Mouse (Mus musculus): ENCODE data around the gene Dnah10.
"Not testable (repeated sequence)": the region's sequence is repeated elsewhere in the genome, so short reads cannot be mapped to it uniquely, and the experiment has no call there.

The Dnah10 gene

GRCm38 (mm10) chr5:124724997-124725396 is at the start of gene Dnah10:
Gene Dnah10 (plus strand): TSS chr5:124725085.
- DNase-seq (ENCODE audit: low spot score), result no peak

- DNase-seq (ENCODE audit: low spot score), result no peak
Observed at GRCm38 (mm10) chr5:124713741-124714140, 11.1 kb upstream of the Dnah10 start.

- DNase-seq (ENCODE audit: low spot score), result no peak
Observed at GRCm38 (mm10) chr5:124715135-124715534, 9.8 kb upstream of the Dnah10 start.

GRCm38 (mm10) chr5:124717969-124718368 is 6.9 kb upstream of the Dnah10 start:
- DNase-seq (ENCODE audit: low spot score), result no peak

- DNase-seq (ENCODE audit: low spot score), result no peak
Observed at GRCm38 (mm10) chr5:124718396-124718795, 6.5 kb upstream of the Dnah10 start.

- DNase-seq (ENCODE audit: low spot score), result no peak
Observed at GRCm38 (mm10) chr5:124723125-124723524, 1.8 kb upstream of the Dnah10 start.

GRCm38 (mm10) chr5:124729662-124730206 is 4.8 kb downstream of the Dnah10 start:
- DNase-seq (ENCODE audit: low spot score), result no peak

- no peak for DNase-seq (ENCODE audit: low spot score)
Observed at GRCm38 (mm10) chr5:124733961-124734360, 9.1 kb downstream of the Dnah10 start.

- DNase-seq (ENCODE audit: low spot score), result no peak
Observed at GRCm38 (mm10) chr5:124741898-124742599, 17.2 kb downstream of the Dnah10 start.

GRCm38 (mm10) chr5:124743841-124744240 is 19.0 kb downstream of the Dnah10 start:
- DNase-seq (ENCODE audit: low spot score), result no peak

- no peak for DNase-seq (ENCODE audit: low spot score)
Observed at GRCm38 (mm10) chr5:124746220-124746619, 21.3 kb downstream of the Dnah10 start.

GRCm38 (mm10) chr5:124748296-124748695 is 23.4 kb downstream of the Dnah10 start:
- DNase-seq (ENCODE audit: low spot score), result no peak

- peak; percentile 7 for DNase-seq (ENCODE audit: low spot score)
Observed at GRCm38 (mm10) chr5:124751656-124752055, 26.8 kb downstream of the Dnah10 start.

GRCm38 (mm10) chr5:124761011-124761410 is 36.1 kb downstream of the Dnah10 start:
- no peak for DNase-seq (ENCODE audit: low spot score)

GRCm38 (mm10) chr5:124761787-124762186 is 36.9 kb downstream of the Dnah10 start:
- no peak for DNase-seq (ENCODE audit: low spot score)

GRCm38 (mm10) chr5:124774552-124774951 is 49.7 kb downstream of the Dnah10 start:
- DNase-seq (ENCODE audit: low spot score), result no peak

- not testable (repeated sequence) for DNase-seq (ENCODE audit: low spot score)
Observed at GRCm38 (mm10) chr5:124776289-124776688, 51.4 kb downstream of the Dnah10 start.

GRCm38 (mm10) chr5:124777178-124777709 is 52.4 kb downstream of the Dnah10 start:
- DNase-seq (ENCODE audit: low spot score), result no peak

GRCm38 (mm10) chr5:124779926-124780325 is 55.0 kb downstream of the Dnah10 start:
- DNase-seq (ENCODE audit: low spot score), result no peak

- DNase-seq (ENCODE audit: low spot score), result no peak
Observed at GRCm38 (mm10) chr5:124781696-124782095, 56.8 kb downstream of the Dnah10 start.

GRCm38 (mm10) chr5:124785650-124786049 is 60.8 kb downstream of the Dnah10 start:
- no peak for DNase-seq (ENCODE audit: low spot score)

GRCm38 (mm10) chr5:124792112-124792511 is 67.2 kb downstream of the Dnah10 start:
- no peak for DNase-seq (ENCODE audit: low spot score)

- no peak for DNase-seq (ENCODE audit: low spot score)
Observed at GRCm38 (mm10) chr5:124809708-124810366, 85.0 kb downstream of the Dnah10 start.

Data from ovary, adult 18-20 months (tissue).